Mouse (Mus musculus) liver, embryonic 11.5 days (tissue): ENCODE measurements around the gene 2010111I01Rik. TPM values are rescaled to one million over a fixed set of nuclear protein-coding genes. Genes with fewer than 3 reads are reported as not detected.

Source experiments
- ATAC-seq: fragments of 200-750 bp; cut with Nextera tagmentation; replicated peaks from 2 replicates; pipeline ENCODE4 v1.8.0; 2017; ENCODE audit warnings: moderate number of reproducible peaks, mild to moderate bottlenecking, moderate TSS enrichment, moderate library complexity; ENCODE audit not compliant: low FRiP score
- DNase-seq: peaks from one replicate; pipeline ENCODE4 v3.0.0-alpha.2; 2017; ENCODE audit warnings: low spot score
- H3K27ac ChIP-seq: fragments of 300-500 bp; sonication (generic); 2 replicates; pipeline ENCODE4 v1.5.1; 2014; ENCODE audit warnings: mild to moderate bottlenecking, low read depth, low read length, control low read depth
- H3K27me3 ChIP-seq: fragments of 300-500 bp; sonication (generic); replicated peaks from 2 replicates; pipeline ENCODE4 v1.6.1; 2014; ENCODE audit warnings: low read length, mixed read lengths; ENCODE audit not compliant: control insufficient read depth, insufficient read depth
- H3K36me3 ChIP-seq: fragments of 300-500 bp; sonication (generic); 2 replicates; pipeline ENCODE4 v1.6.1; 2014; ENCODE audit warnings: mild to moderate bottlenecking, low read length, moderate library complexity, mixed read lengths; ENCODE audit not compliant: control insufficient read depth, insufficient read depth
- H3K4me1 ChIP-seq: fragments of 300-500 bp; sonication (generic); replicated peaks from 2 replicates; pipeline ENCODE4 v1.6.1; 2014; ENCODE audit warnings: low read length, mixed read lengths; ENCODE audit not compliant: control insufficient read depth, insufficient read depth
- H3K4me2 ChIP-seq: fragments of 300-500 bp; sonication (generic); 2 replicates; pipeline ENCODE4 v1.6.1; 2014; ENCODE audit warnings: mild to moderate bottlenecking, control low read depth, moderate library complexity
- H3K4me3 ChIP-seq: fragments of 300-500 bp; sonication (generic); 2 replicates; pipeline ENCODE4 v1.5.1; 2014; ENCODE audit warnings: low read depth, low read length, control low read depth
- H3K9ac ChIP-seq: fragments of 300-500 bp; sonication (generic); 2 replicates; pipeline ENCODE4 v1.6.1; 2014; ENCODE audit warnings: low read depth, low read length, control low read depth
- H3K9me3 ChIP-seq: fragments of 300-500 bp; sonication (generic); 2 replicates; pipeline ENCODE4 v1.6.1; 2016; ENCODE audit warnings: low read length, inconsistent platforms, mixed read lengths; ENCODE audit not compliant: control insufficient read depth
- WGBS: fragments of 180-500 bp; shearing (Covaris S2); extraction: QIAGEN DNeasy Blood & Tissue Kit; methylation state at CpG from one replicate; pipeline ENCODE4 v1.1.7; 2014; 5-methylcytosine and 5-hydroxymethylcytosine counted together
- microRNA counts: library from miRNA; unstranded; fragments of <30 nt; microRNA quantifications from one replicate; lab custom pipeline; 2015
- microRNA-seq: library from miRNA; unstranded; fragments of <30 nt; microRNA quantifications from one replicate; pipeline ENCODE4, GENCODE M21; 2017; ENCODE audit warnings: borderline number of aligned reads
- polyA plus RNA-seq: library from polyadenylated mRNA; unstranded; fragments of >200 nt; fragmentation: Nextera tagmentation; extraction: Ambion mirVana; gene quantifications from 2 replicates; pipeline ENCODE4 v1.2.1, GENCODE M21; 2014

2010111I01Rik gene
- polyA plus RNA-seq, 1 experiment from 2014 or later = 30.6 TPM

DNA sequence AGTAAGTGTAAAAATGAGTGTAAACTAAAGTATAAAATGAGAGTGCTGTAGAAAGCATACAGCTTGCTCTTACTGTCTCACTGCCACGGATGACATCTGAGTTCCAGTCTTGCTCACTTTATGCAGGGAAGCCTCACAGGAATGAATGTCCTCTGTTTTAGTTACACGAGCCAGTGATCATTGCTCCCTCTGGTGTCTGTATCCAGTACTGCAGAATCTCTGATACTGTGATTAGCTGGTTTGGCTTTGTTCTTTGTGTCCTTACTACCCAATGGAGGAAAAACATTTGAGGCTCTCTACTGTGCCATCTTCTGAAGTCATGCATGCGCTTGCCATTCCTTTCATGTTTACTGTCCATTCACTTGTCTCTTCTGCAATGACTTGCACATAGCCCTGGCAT is 391.9 kb downstream of the 2010111I01Rik start:
- no peaks in the 10 kb centered on the region for H3K27me3 ChIP-seq
- DNase-seq = no peak
- H3K9me3 ChIP-seq = no peaks in the 10 kb centered on the region
- ATAC-seq = 0 out of 2 replicates have a peak, but pooled peaks have one; percentile 20
- H3K4me1 ChIP-seq = no peaks in the 10 kb centered on the region; the same call in 1 of the 2 replicates
- no peak overlapping the region for H3K4me3 ChIP-seq
- H3K27ac ChIP-seq = no peak overlapping the region
- no peak overlapping the region for H3K4me2 ChIP-seq
- no peak overlapping the region for H3K9ac ChIP-seq
- WGBS = 35% methylated on average over 3 of the region's 3 CpGs
- H3K36me3 ChIP-seq = no peaks in the 10 kb centered on the region

- DNase-seq (no peak), ATAC-seq (no peak)
- H3K4me3 ChIP-seq = no peak overlapping the region
- no peaks in the 10 kb centered on the region; the same call in 1 of the 2 replicates for H3K4me1 ChIP-seq
- no peak overlapping the region for H3K9ac ChIP-seq
- no peaks in the 10 kb centered on the region for H3K9me3 ChIP-seq
- WGBS = 85% methylated on average over 4 of the region's 4 CpGs
- H3K27ac ChIP-seq = no peak overlapping the region
- no peaks in the 10 kb centered on the region for H3K36me3 ChIP-seq
- H3K4me2 ChIP-seq = no peak overlapping the region
- no peaks in the 10 kb centered on the region for H3K27me3 ChIP-seq
Measured at GRCm38 (mm10) chr13:63359393-63359792, 394.7 kb downstream of the 2010111I01Rik start.

DNA sequence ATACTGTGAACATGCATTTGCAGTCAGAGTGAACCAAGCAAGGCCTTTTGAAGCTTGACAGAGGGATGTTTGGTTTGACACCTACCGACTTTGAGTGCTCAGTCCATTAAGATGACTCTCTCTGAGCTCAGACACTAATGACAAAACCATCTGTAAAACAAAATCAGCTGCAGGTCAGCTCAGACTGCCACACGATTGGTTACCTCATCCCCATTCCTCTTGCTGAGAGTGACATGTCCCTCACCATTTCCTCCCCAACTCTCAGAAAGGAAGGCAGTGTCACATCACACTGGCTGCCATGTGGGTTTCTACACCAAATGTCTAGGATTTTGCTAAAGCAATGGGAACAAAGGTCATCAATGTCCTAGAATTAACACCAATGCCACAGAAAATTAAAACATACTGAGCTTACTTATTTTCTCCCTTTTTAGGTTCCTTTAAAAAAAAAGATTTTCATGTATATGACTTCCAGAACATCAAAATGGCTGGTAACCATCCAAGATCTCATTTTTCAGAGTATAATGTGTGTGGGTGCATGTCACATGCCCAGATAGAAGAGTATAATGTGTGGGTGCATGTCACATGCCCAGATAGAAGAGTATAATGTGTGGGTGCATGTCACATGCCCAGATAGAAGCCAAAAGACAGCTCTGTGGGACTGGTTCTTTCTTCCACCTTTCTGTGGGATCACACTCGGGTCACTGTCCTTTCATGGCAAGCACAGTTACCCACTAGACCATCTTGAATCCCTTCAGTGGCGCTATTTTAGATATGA is 395.6 kb downstream of the 2010111I01Rik start:
- no peaks in the 10 kb centered on the region for H3K9me3 ChIP-seq
- H3K4me2 ChIP-seq = no peak overlapping the region
- H3K9ac ChIP-seq = no peak overlapping the region
- no peaks in the 10 kb centered on the region; the same call in 1 of the 2 replicates for H3K4me1 ChIP-seq
- 68% methylated on average over 4 of the region's 4 CpGs for WGBS
- H3K36me3 ChIP-seq = no peaks in the 10 kb centered on the region
- no peak overlapping the region for H3K4me3 ChIP-seq
- ATAC-seq (no peak), DNase-seq (no peak)
- no peak overlapping the region for H3K27ac ChIP-seq
- H3K27me3 ChIP-seq = no peaks in the 10 kb centered on the region

GRCm38 (mm10) chr13:63361755-63362154 is 397.1 kb downstream of the 2010111I01Rik start:
- Histone ChIP-seq H3K9ac (no peak overlapping the region), H3K27ac (no peak overlapping the region), H3K4me1 (no peaks in the 10 kb centered on the region; the same call in 1 of the 2 replicates), H3K27me3 (no peaks in the 10 kb centered on the region), H3K9me3 (no peaks in the 10 kb centered on the region), H3K4me2 (no peak overlapping the region), H3K36me3 (no peaks in the 10 kb centered on the region), H3K4me3 (no peak overlapping the region)
- DNase-seq (no peak), ATAC-seq (peak; percentile 64)
- 37% methylated on average over 3 of the region's 3 CpGs for WGBS

GRCm38 (mm10) chr13:63373460-63374166 is 408.9 kb downstream of the 2010111I01Rik start:
- Histone ChIP-seq H3K4me2 (no peak overlapping the region), H3K27me3 (no peaks in the 10 kb centered on the region), H3K4me3 (no peak overlapping the region), H3K4me1 (no peaks in the 10 kb centered on the region), H3K27ac (no peak overlapping the region), H3K36me3 (no peaks in the 10 kb centered on the region), H3K9ac (no peak overlapping the region), H3K9me3 (no peaks in the 10 kb centered on the region)
- DNase-seq (no peak), ATAC-seq (no peak)
- WGBS = 84% methylated on average over 7 of the region's 7 CpGs

MicroRNAs encoded within 50 kb of the gene (microRNA counts, 519-probe panel; counts per million panel counts)
- 4,451 counts per million, percentile 31 among the panel's probes with 10 or more counts for microRNA mmu-miR-23b (lab: Ali Mortazavi, UCI)
- microRNA mmu-miR-24 (lab: Ali Mortazavi, UCI) = 5,381 counts per million, percentile 50 among the panel's probes with 10 or more counts
- microRNA mmu-miR-27b (lab: Ali Mortazavi, UCI) = not detected

Small RNA genes lying within 50 kb of the gene (microRNA-seq; reads per million reads assigned to microRNA genes)
- gene Mir23b (12,935 reads per million, percentile 96 among the genes with 10 or more reads in this experiment), gene Mir24-1 (not detected), gene Mir27b (655 reads per million, percentile 69 among the genes with 10 or more reads in this experiment), gene Mir3074-1 (not detected)

Other genes with a start within 250 kb of the 2010111I01Rik start
- 15.2 and 16.0 TPM in 2 replicates for gene Platr25, start 204.2 kb upstream of the 2010111I01Rik start, polyA plus RNA-seq
- gene Gm5141, start 179.1 kb upstream of the 2010111I01Rik start, polyA plus RNA-seq = 4.2 and 4.3 TPM in 2 replicates
- gene Fbp2, start 106.5 kb upstream of the 2010111I01Rik start, polyA plus RNA-seq = not detected in 2 replicates
- gene Fbp1, start 76.6 kb upstream of the 2010111I01Rik start, polyA plus RNA-seq = not detected in 2 replicates